Mouse (Mus musculus) CH12.LX (cell line): Measurements from ENCODE around the gene Kdm4b.

Experiments used
- CHD2 ChIP-seq: IDR thresholded peaks from 2 replicates; pipeline ENCODE4 v1.6.1; 2011; ENCODE audit warnings: low read length, improper control_type of control experiment
- CTCF ChIP-seq, 2 experiments: IDR thresholded peaks in 1 of 2; conservative IDR thresholded peaks in 1 of 2; 2 replicates each; pipeline ENCODE4 v1.5.1; 2011 to 2012; ENCODE audit warnings: low read depth in 2 of 2, low read length in 2 of 2, improper control_type of control experiment in 1 of 2, inconsistent platforms in 1 of 2, mild to moderate bottlenecking in 1 of 2, moderate library complexity in 1 of 2
- EP300 ChIP-seq: IDR thresholded peaks from 2 replicates; pipeline ENCODE4 v1.6.1; 2011; ENCODE audit warnings: low read length, improper control_type of control experiment
- MAFK ChIP-seq: IDR thresholded peaks from 2 replicates; pipeline ENCODE4 v1.6.1; 2011; ENCODE audit warnings: low read length, improper control_type of control experiment; ENCODE audit not compliant: insufficient replicate concordance
- MAX ChIP-seq: IDR thresholded peaks from 2 replicates; pipeline ENCODE4 v1.6.1; 2011; ENCODE audit warnings: low read length, improper control_type of control experiment
- POLR2A ChIP-seq: IDR thresholded peaks from 2 replicates; pipeline ENCODE4 v1.6.1; 2011; ENCODE audit warnings: low read depth, mild to moderate bottlenecking, improper control_type of control experiment, low read length
- USF1 ChIP-seq: IDR thresholded peaks from 2 replicates; pipeline ENCODE4 v1.6.1; 2014; ENCODE audit warnings: low read depth, mild to moderate bottlenecking, inconsistent platforms, low read length, improper control_type of control experiment
- ZNF384 ChIP-seq: IDR thresholded peaks from 2 replicates; pipeline ENCODE4 v1.6.1; 2012; ENCODE audit warnings: low read depth, low read length, improper control_type of control experiment, inconsistent platforms

DNA sequence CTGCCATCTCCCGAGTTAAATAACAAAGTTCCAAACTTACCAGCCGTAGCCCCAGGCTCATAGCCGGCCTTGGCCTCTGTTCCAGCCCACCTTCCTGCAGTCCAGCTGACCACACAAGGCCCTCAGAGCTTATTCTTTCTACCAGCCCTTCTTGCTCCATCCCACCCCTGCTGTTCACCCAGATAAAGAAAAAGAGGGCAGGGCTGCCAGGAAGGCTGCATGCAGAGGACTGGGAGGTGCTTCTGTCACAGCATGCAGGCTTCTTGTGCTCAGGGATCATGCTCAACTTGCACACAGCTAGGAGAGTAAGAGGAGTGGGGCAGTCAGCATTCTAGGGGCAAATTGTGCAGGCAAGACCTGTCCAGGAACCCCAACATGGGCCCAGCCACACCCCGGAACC is 22.3 kb downstream of the Kdm4b start:
- TF ChIP-seq USF1 (no peak), EP300 (no peak), MAFK (no peak), CTCF (conservative IDR thresholded peaks at IDR 0.05 in 1 of 2, IDR thresholded peaks at IDR 0.05 in 1 of 2; ENCODE audit: low read depth in 2 of 2, low read length in 2 of 2) (no peak), CHD2 (no peak), POLR2A (no peak), ZNF384 (no peak), MAX (no peak)
